Mouse (Mus musculus) testis, postnatal 14 days (tissue): ENCODE results near the gene Abcf1.

Source experiments
- DNase-seq: peaks from one replicate; pipeline ENCODE4 v3.0.0; 2021; ENCODE audit warnings: low spot score

The Abcf1 gene

DNA sequence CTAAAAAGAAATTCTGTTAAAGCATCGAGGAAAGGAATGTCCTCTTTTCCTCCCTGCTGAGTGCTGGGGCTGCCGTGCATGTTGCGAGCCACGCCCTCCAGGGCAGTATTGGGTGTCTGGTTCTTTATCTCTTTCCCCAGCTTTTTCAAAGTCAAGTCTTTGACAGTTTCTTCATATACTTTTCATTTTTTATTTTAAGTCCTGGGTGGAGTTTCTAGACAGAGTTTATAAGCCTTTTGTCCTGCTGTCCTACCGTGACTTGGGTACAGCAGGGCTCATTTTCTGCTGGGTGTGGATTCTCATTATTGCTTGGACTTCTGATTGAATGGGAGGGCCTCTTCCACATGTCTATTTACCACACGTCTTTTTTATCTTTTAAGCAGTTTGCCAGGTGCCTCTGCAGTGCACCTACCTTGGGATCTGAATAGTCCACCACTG lies 49.7 kb downstream of the Abcf1 start:
- DNase-seq = no peak

DNA sequence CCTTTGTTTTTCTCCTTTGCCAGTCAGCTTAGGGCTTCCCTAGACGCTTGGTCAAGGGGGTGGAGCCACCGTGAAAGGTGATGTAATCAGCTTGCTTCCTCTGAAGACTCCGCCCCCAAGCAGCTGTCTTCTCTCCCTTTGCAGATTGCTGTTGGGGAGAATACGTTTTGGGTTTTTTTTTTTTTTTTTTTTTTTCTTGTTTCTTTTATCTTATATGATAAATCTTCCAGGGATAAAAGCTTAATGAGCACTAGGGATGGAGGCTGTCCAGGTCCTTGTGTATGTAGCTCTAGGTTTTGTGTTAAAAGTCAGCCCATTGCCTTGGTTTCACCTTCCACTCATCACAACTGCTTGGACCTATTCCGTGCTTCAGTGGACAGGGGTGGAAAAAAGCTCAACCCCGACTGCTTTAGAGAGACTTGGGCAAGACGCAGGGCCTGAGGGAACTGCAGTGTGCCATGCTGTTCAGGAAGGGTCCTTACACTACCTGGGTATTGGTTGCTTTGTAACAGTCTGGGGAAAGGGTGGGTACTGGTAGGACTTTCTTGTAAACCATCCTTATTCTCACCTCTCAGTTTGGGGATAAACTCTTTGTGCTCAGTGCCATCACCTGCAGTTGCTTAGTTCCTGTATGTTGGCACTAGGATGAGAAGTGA lies 50.4 kb downstream of the Abcf1 start:
- peak; percentile 92 for DNase-seq

- no peak for DNase-seq
These were observed 51.1 kb downstream of the Abcf1 start for GRCm38 (mm10) chr17:35918276-35919059.

GRCm38 (mm10) chr17:35917463-35918251 lies 51.9 kb downstream of the Abcf1 start:
- DNase-seq = peak; percentile 54

DNA sequence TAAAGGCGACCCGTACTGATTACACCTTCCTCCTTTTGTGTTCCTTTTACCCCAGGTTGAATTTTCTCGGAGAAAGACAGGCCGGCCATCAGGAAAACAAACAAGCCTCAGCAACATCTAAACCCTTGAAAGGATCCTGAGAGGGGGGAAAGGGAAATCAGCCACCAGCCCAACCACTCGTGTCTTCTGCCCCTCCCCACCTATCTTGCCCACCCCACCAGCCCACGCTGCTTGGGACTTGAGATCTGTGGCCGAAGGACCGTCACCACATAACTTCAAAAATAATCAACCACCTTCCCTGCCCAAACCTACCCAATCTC lies 52.5 kb downstream of the Abcf1 start:
- no peak for DNase-seq

- peak; percentile 100 for DNase-seq
These were observed 53.0 kb downstream of the Abcf1 start, which contains the start of the genes Mrps18b and Ppp1r10 for GRCm38 (mm10) chr17:35916297-35917142. Gene Mrps18b, minus strand, starts transcription at chr17:35916389. Gene Ppp1r10, plus strand, starts transcription at chr17:35916434.

- no peak for DNase-seq
These were observed 53.8 kb downstream of the Abcf1 start for GRCm38 (mm10) chr17:35915538-35916296.

GRCm38 (mm10) chr17:35914975-35915374 lies 54.6 kb downstream of the Abcf1 start:
- no peak for DNase-seq

DNA sequence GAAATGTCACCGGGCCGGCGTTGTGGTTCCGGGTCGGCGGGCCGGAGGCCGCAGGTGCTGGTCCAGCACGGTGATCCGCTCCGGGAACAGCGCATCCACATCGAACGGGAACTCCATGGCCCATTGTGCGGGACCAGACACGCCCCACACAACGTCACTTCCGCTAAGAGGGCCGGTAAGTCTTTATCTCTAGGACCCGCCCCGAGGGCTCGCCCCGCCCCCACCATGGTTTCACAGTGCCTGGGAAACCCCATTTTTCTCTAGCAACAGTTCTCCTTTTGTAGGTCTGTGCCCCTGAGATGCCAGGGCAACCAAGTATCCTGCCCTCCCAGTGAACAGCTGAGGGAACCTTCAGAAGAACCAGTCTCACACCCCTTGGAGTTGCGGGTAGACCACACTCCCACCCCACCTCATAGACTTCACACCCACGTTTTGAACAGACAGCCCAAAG lies 59.6 kb downstream of the Abcf1 start, which contains the start of gene Atat1:
Atat1 (minus strand) TSS at position 157 of the 451 bp plus-strand sequence.
- DNase-seq = peak; percentile 89

DNA sequence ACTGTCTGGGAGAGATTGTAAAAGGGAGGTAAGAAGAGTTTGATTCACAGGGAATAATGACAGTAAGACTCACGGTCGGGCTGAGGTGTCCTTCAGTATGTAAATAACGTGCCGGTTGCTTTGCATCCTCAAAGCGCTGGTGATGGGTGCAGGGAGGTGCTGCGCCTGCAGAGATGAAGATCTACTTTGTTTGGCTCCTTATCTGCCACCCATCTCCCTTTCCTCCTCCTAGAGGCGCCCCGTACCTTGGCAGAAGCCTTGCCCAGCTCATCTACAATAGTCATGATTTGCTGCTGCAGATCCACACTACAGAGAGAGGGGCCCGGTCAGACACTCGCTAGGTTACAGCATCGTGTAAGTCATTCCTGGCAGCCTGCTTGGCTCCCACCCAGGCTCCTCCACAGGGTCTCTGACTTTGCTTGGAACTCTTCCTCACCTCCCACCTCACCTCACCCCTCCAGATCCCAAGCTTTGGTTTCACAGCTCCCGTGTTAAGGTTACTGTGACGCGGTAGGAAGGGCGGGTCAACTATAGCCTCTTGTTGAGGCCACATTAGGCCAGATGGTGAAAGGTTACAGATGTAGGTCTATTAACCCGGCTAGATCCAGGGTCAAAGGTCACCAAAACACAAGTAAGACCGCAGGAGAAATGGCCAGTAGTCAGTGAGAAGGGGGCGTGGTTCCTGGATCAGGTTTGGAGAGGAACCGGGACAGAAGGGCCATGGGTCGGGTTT lies 60.2 kb downstream of the Abcf1 start:
- no peak for DNase-seq

GRCm38 (mm10) chr17:35907609-35908008 lies 62.0 kb downstream of the Abcf1 start:
- no peak for DNase-seq
